Mouse (Mus musculus): Measurements from ENCODE around the gene Gm20388. TPM values are rescaled to one million over a fixed set of nuclear protein-coding genes. Genes with fewer than 3 reads are reported as not detected.

Gene Gm20388
- polyA plus RNA-seq, 1 experiment: 10.6 TPM

DNA sequence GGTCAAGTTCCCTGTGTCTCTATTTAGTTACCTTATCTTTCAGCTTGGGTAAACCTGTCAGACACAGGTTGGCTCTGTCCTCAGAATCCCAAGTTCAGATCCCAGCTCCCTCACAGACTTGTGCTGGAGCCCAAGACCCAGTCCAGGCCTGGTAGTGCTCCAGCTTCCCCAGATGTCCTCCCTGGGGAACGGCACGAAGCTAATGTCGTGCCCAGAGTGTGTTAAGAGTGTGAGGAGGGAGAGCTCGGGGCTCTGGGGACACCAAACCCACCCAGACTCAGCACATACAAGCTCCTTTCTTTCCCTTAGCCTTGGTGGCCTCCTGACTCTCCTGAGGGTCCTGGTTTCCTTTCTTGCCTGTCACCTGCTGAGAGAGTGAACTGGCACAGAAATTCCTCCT lies 1389.4 kb downstream of the Gm20388 start:
- no peak for TF ChIP-seq POLR2A (IDR thresholded peaks at IDR 0.05; ENCODE audit: borderline replicate concordance, control insufficient read depth, low read depth, low read length)
- TF ChIP-seq CTCF (IDR thresholded peaks at IDR 0.05; ENCODE audit: control insufficient read depth, insufficient read depth, low read length): no peak
- no peak overlapping the region for H3K4me3 ChIP-seq (replicated peaks; ENCODE audit: control insufficient read depth, low read depth, low read length)
- peak overlapping the region; percentile 16 for H3K27ac ChIP-seq (ENCODE audit: control insufficient read depth, insufficient read depth, low read depth, low read length, poor library complexity)
- H3K4me1 ChIP-seq (ENCODE audit: control insufficient read depth, insufficient read depth, low read length): no peaks in the 10 kb centered on the region
- 62% methylated on average over 4 of the region's 4 CpGs for WGBS

DNA sequence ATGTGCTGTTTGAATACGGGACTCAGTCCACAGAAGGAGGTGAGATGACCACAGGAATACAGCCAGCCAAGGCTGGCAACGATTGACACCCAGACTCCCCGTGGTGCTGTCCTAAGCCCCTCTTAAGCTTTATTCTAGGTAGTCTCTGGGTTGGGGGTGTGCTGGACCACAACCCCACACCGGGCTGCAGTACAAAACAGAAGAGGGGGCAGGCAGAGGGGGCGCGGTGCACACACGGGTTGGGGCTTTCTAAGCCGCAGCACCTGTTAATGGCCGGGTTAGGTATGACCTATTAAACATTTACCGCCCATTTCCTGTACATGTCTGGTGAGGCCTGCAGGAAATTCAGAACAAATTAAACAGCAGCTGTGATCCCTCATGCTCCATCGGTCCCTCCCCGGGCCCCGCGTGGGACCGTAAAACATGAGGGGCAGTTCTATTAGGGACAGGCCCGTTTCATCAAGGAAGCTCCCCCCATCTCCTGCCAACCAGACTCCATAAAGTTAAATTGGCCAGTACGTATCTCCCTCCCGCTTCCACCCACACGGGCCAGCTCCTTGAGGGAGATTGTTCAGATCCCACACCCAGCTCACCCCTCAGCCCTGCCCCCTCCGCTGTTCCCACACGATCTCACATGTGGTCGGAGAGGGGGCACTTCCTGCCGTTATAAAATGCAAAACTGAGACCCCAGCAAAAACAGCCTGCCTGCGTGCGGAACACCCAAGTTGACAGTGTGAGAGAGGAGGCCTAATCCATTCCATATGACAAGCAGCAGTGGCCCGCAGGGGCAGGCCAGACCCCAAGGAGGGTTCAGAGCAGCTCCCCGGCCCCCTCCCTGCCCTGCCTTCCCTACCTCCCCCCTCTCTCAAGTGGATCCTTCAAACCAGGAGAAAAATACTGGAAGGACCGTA lies 1390.1 kb downstream of the Gm20388 start:
- no peak overlapping the region for H3K4me3 ChIP-seq (replicated peaks; ENCODE audit: control insufficient read depth, low read depth, low read length)
- H3K4me1 ChIP-seq (ENCODE audit: control insufficient read depth, insufficient read depth, low read length): no peaks in the 10 kb centered on the region
- peak overlapping the region; percentile 33; the same call in 1 of the 2 replicates for H3K27ac ChIP-seq (ENCODE audit: control insufficient read depth, insufficient read depth, low read depth, low read length, poor library complexity)
- 10% methylated on average over 28 of the region's 28 CpGs for WGBS
- TF ChIP-seq CTCF (IDR thresholded peaks at IDR 0.05; ENCODE audit: control insufficient read depth, insufficient read depth, low read length) (no peak), POLR2A (IDR thresholded peaks at IDR 0.05; ENCODE audit: borderline replicate concordance, control insufficient read depth, low read depth, low read length) (peak; percentile 15; the same call in 1 of the 2 replicates)

DNA sequence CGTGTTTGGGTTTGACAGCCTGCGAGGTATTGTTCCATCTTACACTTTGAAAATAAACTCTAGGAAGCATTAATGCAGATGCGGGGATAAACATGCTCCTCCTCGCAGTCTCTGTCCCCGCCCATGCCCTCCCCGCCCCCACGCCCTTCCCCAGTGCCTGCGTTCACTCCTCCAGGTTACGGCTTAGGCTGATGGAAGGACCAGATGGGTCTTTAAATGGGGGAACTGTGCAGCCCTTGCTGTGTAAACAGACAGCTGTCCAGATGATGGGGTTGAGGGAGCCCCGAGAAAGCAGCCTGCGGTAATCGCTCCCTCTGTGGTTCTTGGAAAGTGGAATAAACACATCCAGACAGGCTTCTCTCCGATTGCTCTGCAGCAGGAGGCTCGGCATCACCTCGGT lies 1390.8 kb downstream of the Gm20388 start:
- no peak overlapping the region; the same call in 1 of the 2 replicates for H3K27ac ChIP-seq (ENCODE audit: control insufficient read depth, insufficient read depth, low read depth, low read length, poor library complexity)
- TF ChIP-seq POLR2A (IDR thresholded peaks at IDR 0.05; ENCODE audit: borderline replicate concordance, control insufficient read depth, low read depth, low read length): no peak
- no peak for TF ChIP-seq CTCF (IDR thresholded peaks at IDR 0.05; ENCODE audit: control insufficient read depth, insufficient read depth, low read length)
- no peak overlapping the region for H3K4me3 ChIP-seq (replicated peaks; ENCODE audit: control insufficient read depth, low read depth, low read length)
- no peaks in the 10 kb centered on the region for H3K4me1 ChIP-seq (ENCODE audit: control insufficient read depth, insufficient read depth, low read length)
- 9% methylated on average over 15 of the region's 15 CpGs for WGBS

DNA sequence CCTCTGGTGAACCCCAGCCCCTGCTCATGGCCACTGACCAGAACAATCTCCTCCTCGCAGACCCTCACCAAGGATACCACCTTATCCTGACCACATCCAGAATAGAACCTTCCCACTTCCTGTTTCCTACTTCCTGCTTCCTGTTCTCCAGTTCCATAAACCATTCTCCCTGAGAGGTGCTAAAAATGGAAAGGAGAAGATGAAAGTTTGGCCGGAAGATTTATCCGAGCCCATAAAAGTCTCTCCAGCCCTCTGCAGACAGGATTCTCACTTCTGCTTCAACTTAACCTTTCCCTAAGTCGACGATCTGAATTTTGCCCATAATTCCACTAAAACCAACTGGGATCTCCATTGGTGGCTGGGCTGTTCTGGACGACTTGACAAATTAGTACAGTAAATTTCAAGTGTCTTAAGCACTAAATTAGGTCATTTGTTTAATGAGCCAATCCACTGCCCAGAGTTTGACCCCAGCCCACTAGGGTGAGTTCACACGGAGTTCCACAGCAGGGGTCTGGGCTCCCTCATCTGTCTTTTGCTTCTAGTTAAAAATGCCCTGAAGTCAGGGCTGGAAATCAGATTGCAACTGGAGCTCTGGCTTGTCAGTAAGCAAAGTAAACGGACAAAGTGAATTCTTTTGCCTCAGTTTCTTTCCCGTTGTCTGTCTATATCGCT lies 1391.5 kb downstream of the Gm20388 start:
- WGBS: 24% methylated on average over 10 of the region's 10 CpGs
- Histone ChIP-seq H3K27ac (ENCODE audit: control insufficient read depth, insufficient read depth, low read depth, low read length, poor library complexity) (no peak overlapping the region), H3K4me3 (replicated peaks; ENCODE audit: control insufficient read depth, low read depth, low read length) (no peak overlapping the region), H3K4me1 (ENCODE audit: control insufficient read depth, insufficient read depth, low read length) (no peaks in the 10 kb centered on the region)
- TF ChIP-seq POLR2A (IDR thresholded peaks at IDR 0.05; ENCODE audit: borderline replicate concordance, control insufficient read depth, low read depth, low read length): no peak
- no peak for TF ChIP-seq CTCF (IDR thresholded peaks at IDR 0.05; ENCODE audit: control insufficient read depth, insufficient read depth, low read length)

DNA sequence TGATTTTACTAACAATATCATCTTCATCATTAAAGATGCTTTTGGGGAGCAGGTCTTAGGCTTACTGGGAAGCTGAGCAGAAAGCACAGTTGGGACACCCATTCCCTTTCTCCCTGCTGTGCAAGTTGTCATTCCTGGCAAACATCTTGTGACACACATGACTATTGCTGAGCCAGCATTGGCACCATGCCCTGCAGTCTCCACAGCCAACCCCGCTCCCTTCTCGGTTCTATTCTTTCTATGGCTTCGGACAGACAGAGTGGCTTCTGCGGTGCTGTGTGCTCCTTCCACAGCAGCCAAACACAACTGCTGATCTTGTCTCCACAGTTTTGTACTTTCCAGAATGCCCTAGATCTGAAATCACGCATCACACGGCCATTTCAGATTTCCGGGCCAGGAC lies 1397.1 kb downstream of the Gm20388 start:
- no peak overlapping the region for H3K4me3 ChIP-seq (replicated peaks; ENCODE audit: control insufficient read depth, low read depth, low read length)
- no peaks in the 10 kb centered on the region for H3K4me1 ChIP-seq (ENCODE audit: control insufficient read depth, insufficient read depth, low read length)
- 75% methylated on average over 7 of the region's 7 CpGs for WGBS
- H3K27ac ChIP-seq (ENCODE audit: control insufficient read depth, insufficient read depth, low read depth, low read length, poor library complexity): no peak overlapping the region
- no peak for TF ChIP-seq CTCF (IDR thresholded peaks at IDR 0.05; ENCODE audit: control insufficient read depth, insufficient read depth, low read length)
- no peak for TF ChIP-seq POLR2A (IDR thresholded peaks at IDR 0.05; ENCODE audit: borderline replicate concordance, control insufficient read depth, low read depth, low read length)

DNA sequence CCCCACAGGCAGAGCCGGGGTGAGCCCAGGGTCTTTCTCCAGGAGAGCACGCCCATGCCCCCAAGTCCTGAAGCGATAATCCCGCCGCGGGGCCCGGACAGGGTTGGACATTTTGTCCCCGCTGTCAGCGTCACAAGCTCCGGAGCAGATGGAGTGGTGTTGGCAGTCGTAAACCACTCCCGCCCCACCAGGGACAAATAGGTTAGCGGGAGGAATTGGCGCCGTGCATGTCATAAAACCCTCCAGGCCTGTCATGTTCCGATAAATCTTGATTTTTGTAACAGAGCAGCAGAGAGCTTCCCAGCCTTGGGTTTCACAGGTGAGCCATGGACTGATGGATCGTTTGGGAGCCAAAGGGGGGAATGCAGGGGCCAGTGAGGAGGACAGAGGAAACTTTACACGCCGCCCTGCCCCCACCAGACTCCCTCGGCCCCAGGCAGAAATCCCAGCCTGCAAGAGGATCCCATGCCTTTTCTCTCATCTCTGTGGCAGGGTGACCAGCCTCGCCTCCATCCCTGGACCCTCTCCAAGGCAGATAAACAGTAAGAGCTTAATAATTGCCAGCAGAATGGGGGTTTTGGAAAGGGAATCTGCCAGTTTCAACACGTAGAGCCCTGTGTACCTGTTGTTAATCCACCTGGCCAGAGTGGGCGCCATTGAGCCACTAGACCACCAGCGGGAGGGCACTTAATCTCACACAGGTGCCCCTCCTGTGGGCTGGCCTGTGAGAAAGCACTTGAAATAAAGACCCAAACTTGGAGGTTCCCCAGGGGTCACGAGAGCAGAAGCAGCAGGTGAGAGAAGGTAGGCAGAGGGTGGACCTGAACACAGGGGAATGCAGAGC lies 1400.6 kb downstream of the Gm20388 start:
- Histone ChIP-seq H3K27ac (ENCODE audit: control insufficient read depth, insufficient read depth, low read depth, low read length, poor library complexity) (no peak overlapping the region), H3K4me1 (ENCODE audit: control insufficient read depth, insufficient read depth, low read length) (no peaks in the 10 kb centered on the region), H3K4me3 (replicated peaks; ENCODE audit: control insufficient read depth, low read depth, low read length) (no peak overlapping the region)
- TF ChIP-seq CTCF (IDR thresholded peaks at IDR 0.05; ENCODE audit: control insufficient read depth, insufficient read depth, low read length) (no peak), POLR2A (IDR thresholded peaks at IDR 0.05; ENCODE audit: borderline replicate concordance, control insufficient read depth, low read depth, low read length) (no peak)
- 37% methylated on average over 25 of the region's 25 CpGs for WGBS

DNA sequence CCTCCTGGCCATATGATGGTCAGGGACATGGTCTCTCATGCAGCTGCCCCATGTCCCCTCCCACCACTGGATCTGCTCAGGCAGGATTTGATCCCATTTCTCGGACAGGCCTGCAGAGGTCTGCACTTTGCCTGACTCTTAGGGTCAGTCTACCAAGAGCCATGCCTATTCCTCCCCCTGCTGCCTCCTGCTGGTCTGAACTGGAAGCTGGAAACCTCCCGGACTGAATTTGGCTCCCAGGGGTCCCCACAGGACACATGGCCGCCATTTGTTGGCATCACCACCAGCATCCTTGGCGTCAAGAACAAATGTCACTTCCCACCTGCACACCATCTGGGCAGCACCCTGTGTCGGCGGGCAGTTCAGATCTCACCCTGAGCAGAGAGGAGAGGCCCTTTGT lies 1402.8 kb downstream of the Gm20388 start:
- 63% methylated on average over 6 of the region's 6 CpGs for WGBS
- no peak overlapping the region for H3K27ac ChIP-seq (ENCODE audit: control insufficient read depth, insufficient read depth, low read depth, low read length, poor library complexity)
- no peak overlapping the region for H3K4me3 ChIP-seq (replicated peaks; ENCODE audit: control insufficient read depth, low read depth, low read length)
- no peak for TF ChIP-seq CTCF (IDR thresholded peaks at IDR 0.05; ENCODE audit: control insufficient read depth, insufficient read depth, low read length)
- TF ChIP-seq POLR2A (IDR thresholded peaks at IDR 0.05; ENCODE audit: borderline replicate concordance, control insufficient read depth, low read depth, low read length): no peak
- H3K4me1 ChIP-seq (ENCODE audit: control insufficient read depth, insufficient read depth, low read length): no peaks in the 10 kb centered on the region

All from bone marrow, adult 2 months (tissue).